Mouse (Mus musculus) embryonic facial prominence, embryonic 12.5 days (tissue): Measurements from ENCODE around the gene Cd6. TPM values are rescaled to one million over a fixed set of nuclear protein-coding genes. Genes with fewer than 3 reads are reported as not detected.

Experiments
- ATAC-seq: fragments of 200-750 bp; cut with Nextera tagmentation; 2 replicates; pipeline ENCODE4 v1.8.0; 2017; ENCODE audit not compliant: insufficient number of reproducible peaks, insufficient read depth, low FRiP score, low TSS enrichment
- H3K27ac ChIP-seq: fragments of 300-500 bp; sonication (generic); 2 replicates; pipeline ENCODE4 v1.5.1; 2016; ENCODE audit warnings: mild to moderate bottlenecking
- H3K27me3 ChIP-seq: fragments of 300-500 bp; sonication (generic); 2 replicates; pipeline ENCODE4 v1.6.1; 2016; ENCODE audit warnings: mild to moderate bottlenecking, moderate library complexity
- H3K36me3 ChIP-seq: fragments of 300-500 bp; sonication (generic); 2 replicates; pipeline ENCODE4 v1.6.1; 2016; ENCODE audit warnings: mild to moderate bottlenecking
- H3K4me1 ChIP-seq: fragments of 300-500 bp; sonication (generic); 2 replicates; pipeline ENCODE4 v1.6.1; 2016
- H3K4me2 ChIP-seq: fragments of 300-500 bp; sonication (generic); replicated peaks from 2 replicates; pipeline ENCODE4 v1.6.1; 2016; ENCODE audit warnings: mild to moderate bottlenecking, moderate library complexity
- H3K4me3 ChIP-seq: fragments of 300-500 bp; sonication (generic); 2 replicates; pipeline ENCODE4 v1.5.1; 2016; ENCODE audit warnings: mild to moderate bottlenecking
- H3K9ac ChIP-seq: fragments of 300-500 bp; sonication (generic); 2 replicates; pipeline ENCODE4 v1.6.1; 2016; ENCODE audit warnings: mild to moderate bottlenecking, moderate library complexity
- H3K9me3 ChIP-seq: fragments of 300-500 bp; sonication (generic); 2 replicates; pipeline ENCODE4 v1.6.1; 2016; ENCODE audit warnings: mild to moderate bottlenecking, moderate library complexity
- WGBS: fragments of 180-500 bp; shearing (Covaris S2); methylation state at CpG from one replicate; pipeline ENCODE4 v1.1.7; 2016; 5-methylcytosine and 5-hydroxymethylcytosine counted together
- polyA plus RNA-seq: library from polyadenylated mRNA; unstranded; fragments of >200 nt; fragmentation: Nextera tagmentation; extraction: Ambion mirVana; gene quantifications from 2 replicates; pipeline ENCODE4 v1.2.1, GENCODE M21; 2016

Gene Cd6
- polyA plus RNA-seq, 1 experiment from 2014 or later, result not detected

- Histone ChIP-seq H3K4me2 (no peak overlapping the region), H3K9ac (no peak overlapping the region), H3K27ac (no peak overlapping the region), H3K4me3 (no peak overlapping the region), H3K27me3 (no peaks in the 10 kb centered on the region), H3K4me1 (0 out of 2 replicates have a peak, but pooled peaks cover 6% of the 10 kb centered on the region), H3K36me3 (no peaks in the 10 kb centered on the region), H3K9me3 (no peaks in the 10 kb centered on the region)
- no peak for ATAC-seq
- WGBS, result 81% methylated on average over 2 of the region's 2 CpGs
These were observed 72.3 kb downstream of the Cd6 start for GRCm38 (mm10) chr19:10757526-10757925.

- H3K9ac ChIP-seq, result no peak overlapping the region
- no peaks in the 10 kb centered on the region for H3K27me3 ChIP-seq
- H3K4me3 ChIP-seq, result no peak overlapping the region
- no peak overlapping the region for H3K27ac ChIP-seq
- H3K4me2 ChIP-seq, result no peak overlapping the region
- no peaks in the 10 kb centered on the region for H3K9me3 ChIP-seq
- 0 out of 2 replicates have a peak, but pooled peaks cover 6% of the 10 kb centered on the region for H3K4me1 ChIP-seq
- no peaks in the 10 kb centered on the region for H3K36me3 ChIP-seq
- ATAC-seq, result no peak
These were observed 72.7 kb downstream of the Cd6 start for GRCm38 (mm10) chr19:10757125-10757524.

GRCm38 (mm10) chr19:10752646-10753045 lies 77.2 kb downstream of the Cd6 start:
- no peaks in the 10 kb centered on the region for H3K36me3 ChIP-seq
- no peaks in the 10 kb centered on the region for H3K27me3 ChIP-seq
- no peak overlapping the region for H3K4me2 ChIP-seq
- no peak overlapping the region for H3K4me3 ChIP-seq
- H3K9ac ChIP-seq, result no peak overlapping the region
- no peaks in the 10 kb centered on the region for H3K9me3 ChIP-seq
- 96% methylated on average over 5 of the region's 5 CpGs for whole genome bisulfite sequencing
- no peaks in the 10 kb centered on the region for H3K4me1 ChIP-seq
- H3K27ac ChIP-seq, result no peak overlapping the region
- ATAC-seq, result no peak

GRCm38 (mm10) chr19:10752106-10752505 lies 77.8 kb downstream of the Cd6 start:
- no peak overlapping the region for H3K9ac ChIP-seq
- no peak overlapping the region for H3K4me2 ChIP-seq
- no peaks in the 10 kb centered on the region for H3K27me3 ChIP-seq
- H3K9me3 ChIP-seq, result no peaks in the 10 kb centered on the region
- H3K4me1 ChIP-seq, result no peaks in the 10 kb centered on the region
- no peak overlapping the region for H3K4me3 ChIP-seq
- no peak overlapping the region for H3K27ac ChIP-seq
- 87% methylated on average over 6 of the region's 6 CpGs for WGBS
- ATAC-seq, result no peak
- no peaks in the 10 kb centered on the region for H3K36me3 ChIP-seq

GRCm38 (mm10) chr19:10751607-10752006 lies 78.3 kb downstream of the Cd6 start:
- no peak overlapping the region for H3K4me3 ChIP-seq
- ATAC-seq, result no peak
- H3K27ac ChIP-seq, result no peak overlapping the region
- H3K4me1 ChIP-seq, result no peaks in the 10 kb centered on the region
- H3K27me3 ChIP-seq, result no peaks in the 10 kb centered on the region
- no peak overlapping the region for H3K4me2 ChIP-seq
- H3K9me3 ChIP-seq, result no peaks in the 10 kb centered on the region
- WGBS, result 85% methylated on average over 1 of the region's 1 CpGs
- no peaks in the 10 kb centered on the region for H3K36me3 ChIP-seq
- no peak overlapping the region for H3K9ac ChIP-seq

- WGBS, result 82% methylated on average over 6 of the region's 6 CpGs
- Histone ChIP-seq H3K27ac (no peak overlapping the region), H3K4me1 (no peaks in the 10 kb centered on the region), H3K9ac (no peak overlapping the region), H3K9me3 (no peaks in the 10 kb centered on the region), H3K36me3 (no peaks in the 10 kb centered on the region), H3K4me2 (no peak overlapping the region), H3K27me3 (no peaks in the 10 kb centered on the region), H3K4me3 (no peak overlapping the region)
- no peak for ATAC-seq
These were observed 79.7 kb downstream of the Cd6 start for GRCm38 (mm10) chr19:10750161-10750560.

- Histone ChIP-seq H3K4me3 (no peak overlapping the region), H3K9ac (no peak overlapping the region), H3K27me3 (no peaks in the 10 kb centered on the region), H3K4me1 (no peaks in the 10 kb centered on the region), H3K27ac (no peak overlapping the region), H3K4me2 (no peak overlapping the region), H3K9me3 (no peaks in the 10 kb centered on the region), H3K36me3 (no peaks in the 10 kb centered on the region)
- no peak for ATAC-seq
- WGBS, result 89% methylated on average over 6 of the region's 6 CpGs
These were observed 80.6 kb downstream of the Cd6 start for GRCm38 (mm10) chr19:10749295-10749694.

- H3K27ac ChIP-seq, result no peak overlapping the region
- 66% methylated on average over 11 of the region's 11 CpGs for WGBS
These were observed 81.3 kb downstream of the Cd6 start for GRCm38 (mm10) chr19:10748401-10749102.

GRCm38 (mm10) chr19:10747718-10748117 lies 82.1 kb downstream of the Cd6 start:
- H3K9ac ChIP-seq, result no peak overlapping the region

More at GRCm38 (mm10) chr19:10748401-10749102, 81.3 kb downstream of the Cd6 start:
- no peak overlapping the region for H3K9ac ChIP-seq
- no peak overlapping the region for H3K4me3 ChIP-seq
- H3K36me3 ChIP-seq, result no peaks in the 10 kb centered on the region
- no peaks in the 10 kb centered on the region for H3K9me3 ChIP-seq
- no peaks in the 10 kb centered on the region for H3K4me1 ChIP-seq
- no peaks in the 10 kb centered on the region for H3K27me3 ChIP-seq
- ATAC-seq, result no peak
- no peak overlapping the region for H3K4me2 ChIP-seq

GRCm38 (mm10) chr19:10747182-10747581 lies 82.7 kb downstream of the Cd6 start:
- H3K9ac ChIP-seq, result no peak overlapping the region
- no peaks in the 10 kb centered on the region for H3K36me3 ChIP-seq
- ATAC-seq, result no peak
- no peak overlapping the region for H3K4me2 ChIP-seq
- H3K27me3 ChIP-seq, result no peaks in the 10 kb centered on the region
- no peaks in the 10 kb centered on the region for H3K9me3 ChIP-seq
- H3K4me1 ChIP-seq, result no peaks in the 10 kb centered on the region
- no peak overlapping the region for H3K4me3 ChIP-seq
- 78% methylated on average over 7 of the region's 7 CpGs for WGBS
- H3K27ac ChIP-seq, result no peak overlapping the region

More at GRCm38 (mm10) chr19:10747718-10748117, 82.1 kb downstream of the Cd6 start:
- no peak overlapping the region for H3K4me2 ChIP-seq
- H3K4me1 ChIP-seq, result no peaks in the 10 kb centered on the region
- no peaks in the 10 kb centered on the region for H3K36me3 ChIP-seq
- no peak for ATAC-seq
- no peak overlapping the region for H3K4me3 ChIP-seq
- no peaks in the 10 kb centered on the region for H3K9me3 ChIP-seq
- no peaks in the 10 kb centered on the region for H3K27me3 ChIP-seq
- 89% methylated on average over 6 of the region's 6 CpGs for WGBS
- H3K27ac ChIP-seq, result no peak overlapping the region

- no peak for ATAC-seq
- H3K27ac ChIP-seq, result no peak overlapping the region
- 75% methylated on average over 3 of the region's 3 CpGs for WGBS
- H3K27me3 ChIP-seq, result no peaks in the 10 kb centered on the region
- no peak overlapping the region for H3K9ac ChIP-seq
- H3K9me3 ChIP-seq, result no peaks in the 10 kb centered on the region
- no peak overlapping the region for H3K4me2 ChIP-seq
- peaks cover 3% of the 10 kb centered on the region; the same call in 1 of the 2 replicates for H3K4me1 ChIP-seq
- H3K36me3 ChIP-seq, result no peaks in the 10 kb centered on the region
- no peak overlapping the region for H3K4me3 ChIP-seq
These were observed 87.3 kb downstream of the Cd6 start for GRCm38 (mm10) chr19:10742565-10742964.

GRCm38 (mm10) chr19:10742145-10742544 lies 87.7 kb downstream of the Cd6 start:
- Histone ChIP-seq H3K27me3 (no peaks in the 10 kb centered on the region), H3K36me3 (no peaks in the 10 kb centered on the region), H3K4me2 (no peak overlapping the region), H3K9me3 (no peaks in the 10 kb centered on the region), H3K27ac (no peak overlapping the region), H3K9ac (no peak overlapping the region), H3K4me1 (peaks cover 3% of the 10 kb centered on the region; the same call in 1 of the 2 replicates), H3K4me3 (no peak overlapping the region)
- ATAC-seq, result no peak
- WGBS, result 84% methylated on average over 6 of the region's 6 CpGs
